In the genomic region with DNA sequence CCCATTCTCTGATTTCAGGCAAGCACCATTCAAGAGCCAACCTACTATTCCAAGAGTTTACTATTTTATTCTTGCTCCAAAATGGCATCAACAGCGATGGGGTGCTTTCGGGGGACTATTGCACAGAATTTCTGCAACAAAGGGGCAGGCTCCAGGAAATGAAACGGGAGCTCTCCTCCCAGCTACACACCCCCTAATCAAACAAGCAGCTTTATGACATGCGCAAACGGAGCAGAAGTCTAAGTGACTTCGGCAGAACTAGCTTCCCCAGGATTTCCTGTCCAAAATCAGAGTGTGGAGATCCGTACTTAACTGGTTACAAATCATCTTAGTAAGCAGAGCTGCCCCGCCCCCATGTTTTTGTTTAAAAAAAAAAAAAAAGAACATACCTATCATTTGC, we compare ENCODE assay signal across 8 mouse cellular contexts.
DNase-seq lines count a peak whose midpoint lies in the region; ATAC-seq and TF ChIP-seq lines count a peak whose summit lies in the region.

No protein-coding gene starts in this region.

- no peaks in the 10 kb centered on the region for H3K9me3 ChIP-seq in forebrain, embryonic 11.5 days (ENCODE audit: control insufficient read depth, low read length)
- no peaks in the 10 kb centered on the region for H3K9me3 ChIP-seq in heart, embryonic 16.5 days (replicated peaks; ENCODE audit: control insufficient read depth, low read length)
- no peaks in the 10 kb centered on the region for H3K9me3 ChIP-seq in liver, embryonic 13.5 days (replicated peaks)

- peak; percentile 63 for ATAC-seq in forebrain, embryonic 11.5 days (replicated peaks; ENCODE audit: low FRiP score)
- peak; percentile 61; the same call in 1 of the 2 replicates for ATAC-seq in heart, embryonic 16.5 days (replicated peaks; ENCODE audit: extremely low read depth, insufficient read depth, low FRiP score)
- ATAC-seq in liver, embryonic 13.5 days (ENCODE audit: low read depth) = peak; percentile 57

- WGBS in forebrain, embryonic 11.5 days = 2% methylated on average over 8 of the region's 8 CpGs
- WGBS in heart, embryonic 16.5 days = 2% methylated on average over 8 of the region's 8 CpGs
- 2% methylated on average over 8 of the region's 8 CpGs for WGBS in liver, embryonic 13.5 days (ENCODE audit: insufficient replicate concordance)

- no peaks in the 10 kb centered on the region for H3K27me3 ChIP-seq in forebrain, embryonic 11.5 days (ENCODE audit: control insufficient read depth, insufficient read depth, low read length)
- H3K27me3 ChIP-seq in heart, embryonic 16.5 days (ENCODE audit: control insufficient read depth, insufficient read depth, low read length) = no peaks in the 10 kb centered on the region
- H3K27me3 ChIP-seq in liver, embryonic 13.5 days = no peaks in the 10 kb centered on the region
- H3K27me3 ChIP-seq in testis, adult 2 months (ENCODE audit: control insufficient read depth, insufficient read depth, low read length) = no peaks in the 10 kb centered on the region

- no peak for TF ChIP-seq CTCF in brain, embryonic 14.5 days (IDR thresholded peaks at IDR 0.05; ENCODE audit: borderline replicate concordance, extremely low read depth, insufficient read depth, insufficient read length)
- TF ChIP-seq CTCF in testis, adult 2 months (IDR thresholded peaks at IDR 0.05; ENCODE audit: control insufficient read depth, insufficient read depth, insufficient replicate concordance, low read depth, low read length) = no peak

- peak overlapping the region; percentile 49 for H3K4me2 ChIP-seq in forebrain, embryonic 11.5 days (ENCODE audit: low read depth, low read length, severe bottlenecking)
- H3K4me2 ChIP-seq in heart, embryonic 16.5 days (ENCODE audit: low read depth, low read length) = peak overlapping the region; percentile 95
- peak overlapping the region; percentile 61 for H3K4me2 ChIP-seq in liver, embryonic 13.5 days

- TF ChIP-seq POLR2A in brain, embryonic 14.5 days (IDR thresholded peaks at IDR 0.05; ENCODE audit: borderline replicate concordance, extremely low read depth, insufficient read depth, insufficient read length, poor library complexity, severe bottlenecking) = no peak
- TF ChIP-seq POLR2A in testis, adult 2 months (IDR thresholded peaks at IDR 0.05; ENCODE audit: control insufficient read depth, low read depth, low read length) = no peak

- H3K27ac ChIP-seq in forebrain, embryonic 11.5 days (ENCODE audit: low read depth, low read length) = peak overlapping the region; percentile 39
- peak overlapping the region; percentile 84 for H3K27ac ChIP-seq in heart, embryonic 16.5 days (ENCODE audit: low read length)
- H3K27ac ChIP-seq in liver, embryonic 13.5 days = no peak overlapping the region; the same call in 1 of the 2 replicates
- no peak overlapping the region for H3K27ac ChIP-seq in testis, adult 2 months (ENCODE audit: control insufficient read depth, insufficient read depth, low read depth, low read length)

- H3K36me3 ChIP-seq in forebrain, embryonic 11.5 days (ENCODE audit: control insufficient read depth, insufficient read depth, low read length) = no peaks in the 10 kb centered on the region
- no peaks in the 10 kb centered on the region for H3K36me3 ChIP-seq in heart, embryonic 16.5 days (ENCODE audit: control insufficient read depth, insufficient read depth)
- H3K36me3 ChIP-seq in liver, embryonic 13.5 days = no peaks in the 10 kb centered on the region
- no peaks in the 10 kb centered on the region for H3K36me3 ChIP-seq in testis, adult 2 months (ENCODE audit: control insufficient read depth, insufficient read depth, low read length)

- H3K4me1 ChIP-seq in forebrain, embryonic 11.5 days (replicated peaks; ENCODE audit: control insufficient read depth, insufficient read depth, low read length) = peaks cover 5% of the 10 kb centered on the region; the same call in 1 of the 2 replicates
- H3K4me1 ChIP-seq in heart, embryonic 16.5 days (ENCODE audit: control insufficient read depth, insufficient read depth, low read length) = no peaks in the 10 kb centered on the region
- H3K4me1 ChIP-seq in liver, embryonic 13.5 days (replicated peaks) = peaks cover 4% of the 10 kb centered on the region; the same call in 1 of the 2 replicates
- peaks cover 5% of the 10 kb centered on the region; the same call in 1 of the 2 replicates for H3K4me1 ChIP-seq in testis, adult 2 months (ENCODE audit: control insufficient read depth, insufficient read depth, low read length)

- DNase-seq in 3T3-L1 (ENCODE audit: low read depth, low spot score) = peak; percentile 79
- peak; percentile 98 for DNase-seq in brain, embryonic 14.5 days (ENCODE audit: low read depth)
- peak; percentile 65 for DNase-seq in forebrain, embryonic 11.5 days (ENCODE audit: low spot score)
- peak; percentile 84 for DNase-seq in kidney, postnatal 14 days
- DNase-seq in liver, embryonic 13.5 days = no peak
- peak; percentile 38 for DNase-seq in neural tube, embryonic 10.5 days (ENCODE audit: extremely low spot score, low spot score)

- peak overlapping the region; percentile 48 for H3K9ac ChIP-seq in forebrain, embryonic 11.5 days (ENCODE audit: low read length)
- peak overlapping the region; percentile 75 for H3K9ac ChIP-seq in heart, embryonic 16.5 days (ENCODE audit: low read length)
- no peak overlapping the region for H3K9ac ChIP-seq in liver, embryonic 13.5 days

- peak overlapping the region; percentile 30 for H3K4me3 ChIP-seq in forebrain, embryonic 11.5 days (ENCODE audit: low read depth, low read length)
- H3K4me3 ChIP-seq in heart, embryonic 16.5 days (ENCODE audit: low read length) = peak overlapping the region; percentile 73
- peak overlapping the region; percentile 45 for H3K4me3 ChIP-seq in liver, embryonic 13.5 days (replicated peaks)
- peak overlapping the region; percentile 29 for H3K4me3 ChIP-seq in testis, adult 2 months (ENCODE audit: control insufficient read depth, low read depth, low read length)

Comparison
In these comparisons a context has a peak if more than half of its experiments do, and no peak if none do; other contexts are left out.
1. H3K27ac ChIP-seq: peak in forebrain, embryonic 11.5 days (single experiment) and heart, embryonic 16.5 days (single experiment); none in liver, embryonic 13.5 days (single experiment) and testis, adult 2 months (single experiment).
2. Peak in every context shown above with its lines, with median percentiles within 50 percentile points of each other: ATAC-seq, H3K4me2 ChIP-seq and H3K4me3 ChIP-seq.